Mouse (Mus musculus) ES-E14 (cell line): Measurements from ENCODE around the gene Dab1. TPM values are rescaled to one million over a fixed set of nuclear protein-coding genes. Genes with fewer than 3 reads are reported as not detected.

ENCODE experiments used
- DNase-seq: peaks from one replicate; pipeline ENCODE4 v3.0.0-alpha.2; 2013; ENCODE audit warnings: low read depth, low spot score
- H3K27ac ChIP-seq: 2 replicates; pipeline ENCODE4 v1.5.1; 2012; ENCODE audit warnings: low read depth, mild to moderate bottlenecking, low read length, moderate library complexity, mixed read lengths; ENCODE audit not compliant: poor library complexity, insufficient read depth, severe bottlenecking
- H3K36me3 ChIP-seq: 2 replicates; pipeline ENCODE4 v1.6.1; 2012; ENCODE audit warnings: mild to moderate bottlenecking, low read length, moderate library complexity, mixed read lengths; ENCODE audit not compliant: control insufficient read depth, poor library complexity, insufficient read depth, severe bottlenecking
- H3K4me1 ChIP-seq, 2 experiments: fragments of 150-350 bp in 1 of 2; sonication (generic) in 1 of 2; 2 replicates each; pipeline ENCODE4 v1.6.1; 2012; ENCODE audit warnings: low read length in 2 of 2, mild to moderate bottlenecking in 1 of 2, mixed read lengths in 1 of 2; ENCODE audit not compliant: control insufficient read depth in 2 of 2, insufficient read depth in 2 of 2, poor library complexity in 1 of 2
- H3K4me3 ChIP-seq, 2 experiments: fragments of 150-350 bp in 1 of 2; sonication (generic) in 1 of 2; 2 replicates each; pipeline ENCODE4 v1.5.1; 2012; ENCODE audit warnings: low read length in 2 of 2, low read depth in 1 of 2, mild to moderate bottlenecking in 1 of 2, mixed read lengths in 1 of 2; ENCODE audit not compliant: insufficient read depth in 1 of 2, poor library complexity in 1 of 2, severe bottlenecking in 1 of 2
- H3K9ac ChIP-seq: 2 replicates; pipeline ENCODE4 v1.6.1; 2012; ENCODE audit warnings: low read depth, mild to moderate bottlenecking, low read length, mixed read lengths; ENCODE audit not compliant: poor library complexity, insufficient read depth, severe bottlenecking
- H3K9me3 ChIP-seq: fragments of 150-350 bp; sonication (generic); 2 replicates; pipeline ENCODE4 v1.6.1; 2012; ENCODE audit warnings: low read depth, mild to moderate bottlenecking, low read length; ENCODE audit not compliant: control insufficient read depth, insufficient read depth
- CHD2 ChIP-seq: IDR thresholded peaks from 2 replicates; pipeline ENCODE4 v1.6.1; 2014; ENCODE audit warnings: mild to moderate bottlenecking, low read depth, low read length, inconsistent platforms
- HCFC1 ChIP-seq: IDR thresholded peaks from 2 replicates; pipeline ENCODE4 v1.6.1; 2012; ENCODE audit warnings: low read length, inconsistent platforms, borderline replicate concordance; ENCODE audit not compliant: insufficient read depth
- MAFK ChIP-seq: IDR thresholded peaks from 2 replicates; pipeline ENCODE4 v1.6.1; 2014; ENCODE audit warnings: mild to moderate bottlenecking, low read depth, low read length, inconsistent platforms; ENCODE audit not compliant: insufficient read depth
- ZC3H11A ChIP-seq: IDR thresholded peaks from 2 replicates; pipeline ENCODE4 v1.6.1; 2012; ENCODE audit warnings: low read depth, mild to moderate bottlenecking, inconsistent platforms, low read length, borderline replicate concordance
- ZNF384 ChIP-seq: IDR thresholded peaks from 2 replicates; pipeline ENCODE4 v1.6.1; 2012; ENCODE audit warnings: low read depth, low read length, inconsistent platforms
- in situ Hi-C, 2 experiments: fragments of 600-800 bp; cut with MboI; formaldehyde crosslinking; loops; one replicate each; pipeline ENCODE4 v1.15.1; 2025; ENCODE audit warnings: low sequenced_read_pairs in 2 of 2, inconsistent platforms in 1 of 2; ENCODE audit not compliant: unreplicated experiment in 2 of 2
- total RNA-seq: library from RNA; depleted of rRNA; stranded (reverse); fragments of 300-350 nt; gene quantifications from 2 replicates; pipeline ENCODE4 v1.2.3, GENCODE M21; 2012

The Dab1 gene
- total RNA-seq, 1 experiment, result 7.9 TPM

DNA sequence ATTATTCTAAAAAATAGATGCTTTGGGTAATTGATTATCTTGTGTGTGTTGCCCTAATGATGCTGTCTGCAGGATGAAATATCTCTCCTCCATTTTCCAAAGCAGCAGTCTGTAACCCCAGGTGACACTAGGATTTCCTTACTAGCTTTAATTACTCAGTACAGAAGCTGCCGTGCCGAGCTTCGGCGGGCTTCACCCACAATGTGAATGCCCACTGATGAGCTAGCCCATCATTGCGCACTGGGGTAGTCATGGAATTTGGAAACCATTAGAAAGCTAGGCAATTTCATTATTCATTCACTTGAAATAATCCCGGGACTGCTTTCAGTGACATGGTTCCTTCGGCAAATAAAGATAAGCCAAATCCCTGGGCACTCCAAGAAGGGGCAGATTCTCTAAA is 894.5 kb downstream of the Dab1 start:
- no peak for DNase-seq
- no peak overlapping the region for H3K27ac ChIP-seq
- H3K4me1 ChIP-seq, result peaks cover 0 to under 1% of the 10 kb centered on the region in 2 experiments; a peak in 1 of 4 replicates
- no peak overlapping the region for H3K9ac ChIP-seq
- no peaks in the 10 kb centered on the region for H3K9me3 ChIP-seq
- no peak overlapping the region for H3K4me3 ChIP-seq
- in situ Hi-C loops, result no loop called here
- H3K36me3 ChIP-seq, result no peaks in the 10 kb centered on the region
- no peak for TF ChIP-seq HCFC1
- TF ChIP-seq ZC3H11A, result no peak

DNA sequence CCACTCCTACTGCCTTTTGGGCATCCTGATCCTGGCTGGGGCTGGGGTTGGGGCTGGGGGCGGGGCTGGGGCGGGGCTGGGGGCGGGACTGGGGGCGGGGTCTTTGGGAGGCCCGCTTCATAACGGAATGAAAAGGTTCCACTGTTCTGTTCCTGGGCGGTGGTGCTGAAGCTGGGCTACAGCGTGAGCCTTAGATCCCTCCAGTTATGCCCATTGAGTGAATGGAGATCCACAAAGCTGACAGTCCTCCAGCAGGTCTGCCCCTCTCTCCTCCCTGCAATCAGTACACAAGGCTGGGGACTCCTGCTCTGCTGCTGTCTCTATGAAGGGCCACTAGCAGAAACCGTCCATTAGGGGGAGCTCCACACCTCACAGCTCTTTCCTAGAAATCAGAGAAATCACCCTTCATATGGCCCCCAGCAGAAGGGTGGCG is 895.4 kb downstream of the Dab1 start:
- Histone ChIP-seq H3K9me3 (no peaks in the 10 kb centered on the region), H3K36me3 (no peaks in the 10 kb centered on the region), H3K9ac (no peak overlapping the region), H3K4me3 (peak overlapping the region; percentile 63 to 83), H3K27ac (no peak overlapping the region), H3K4me1 (no peaks in the 10 kb centered on the region)
- no peak for TF ChIP-seq HCFC1
- TF ChIP-seq CHD2, result no peak
- TF ChIP-seq ZNF384, result no peak
- no peak for TF ChIP-seq ZC3H11A
- no peak for TF ChIP-seq MAFK
- peak; percentile 87 for DNase-seq
- in situ Hi-C loops, result no loop called here

DNA sequence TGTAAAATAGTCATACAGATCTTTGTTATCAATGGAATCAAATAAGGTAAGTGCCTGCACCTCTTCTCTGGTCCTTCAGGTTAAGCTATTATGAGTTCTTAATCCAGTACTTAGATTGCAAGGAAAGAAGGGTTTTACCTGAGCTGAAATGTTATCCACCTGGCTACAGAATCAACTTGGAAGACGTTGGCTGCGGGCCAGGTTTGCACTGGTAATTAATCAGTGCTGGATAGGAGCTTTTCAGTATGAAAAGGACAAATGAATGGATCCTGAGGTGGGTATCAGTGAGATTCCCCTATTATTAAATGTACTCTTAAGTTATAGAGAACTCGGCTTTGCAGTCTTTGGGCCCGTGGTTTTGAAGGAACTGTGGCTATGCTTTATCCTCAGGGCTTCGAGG is 896.5 kb downstream of the Dab1 start:
- no peak for DNase-seq
- H3K36me3 ChIP-seq, result no peaks in the 10 kb centered on the region
- no peak overlapping the region for H3K4me3 ChIP-seq
- H3K9ac ChIP-seq, result no peak overlapping the region
- H3K27ac ChIP-seq, result no peak overlapping the region
- TF ChIP-seq ZC3H11A (no peak), HCFC1 (no peak), ZNF384 (no peak), MAFK (no peak), CHD2 (no peak)
- H3K4me1 ChIP-seq, result no peaks in the 10 kb centered on the region
- in situ Hi-C loops, result no loop called here
- H3K9me3 ChIP-seq, result no peaks in the 10 kb centered on the region

DNA sequence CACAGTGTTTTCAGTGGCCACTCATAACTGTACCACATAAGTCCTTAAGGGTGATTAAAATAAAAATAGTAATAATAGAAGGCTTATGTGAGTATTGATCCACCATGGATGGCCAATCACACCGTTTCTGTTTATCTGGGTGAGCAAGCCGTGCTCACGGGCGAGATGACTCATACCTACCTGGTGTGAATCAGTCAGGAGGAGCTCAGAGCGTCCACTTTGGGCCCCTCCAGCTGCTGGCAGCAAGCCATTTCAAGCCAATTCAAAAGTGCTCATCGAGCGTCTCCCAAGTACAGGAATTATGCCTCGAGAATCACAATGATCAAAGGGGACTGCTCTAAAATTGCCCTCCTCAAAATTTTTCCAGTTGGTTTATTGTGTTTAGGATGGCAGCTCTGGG is 903.2 kb downstream of the Dab1 start:
- no peaks in the 10 kb centered on the region for H3K36me3 ChIP-seq
- in situ Hi-C loops, result no loop called here
- no peaks in the 10 kb centered on the region for H3K4me1 ChIP-seq
- no peak overlapping the region for H3K4me3 ChIP-seq
- H3K9me3 ChIP-seq, result no peaks in the 10 kb centered on the region
- DNase-seq, result no peak
- no peak overlapping the region for H3K27ac ChIP-seq
- no peak for TF ChIP-seq ZNF384
- TF ChIP-seq HCFC1, result no peak
- TF ChIP-seq CHD2, result no peak
- no peak for TF ChIP-seq ZC3H11A
- no peak for TF ChIP-seq MAFK
- H3K9ac ChIP-seq, result no peak overlapping the region

DNA sequence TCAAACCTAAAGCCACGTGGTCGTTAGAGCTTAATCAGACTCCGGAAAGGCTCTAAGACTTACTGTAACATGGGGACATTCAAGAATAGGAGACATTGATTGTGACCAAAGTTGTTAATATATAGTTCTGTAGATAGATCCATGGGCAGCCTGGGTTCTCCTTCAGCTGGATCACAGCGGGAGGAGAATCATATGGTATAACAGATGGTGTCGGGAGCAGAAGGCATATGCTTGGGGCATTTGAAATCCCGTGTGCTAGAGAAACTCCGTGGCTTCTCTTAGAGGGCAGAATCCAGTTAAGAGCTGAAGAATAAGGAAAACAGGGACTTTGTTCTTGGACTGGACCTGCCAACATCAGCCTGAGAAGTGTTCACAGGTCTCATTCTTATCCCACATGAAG is 904.6 kb downstream of the Dab1 start:
- no peak overlapping the region for H3K4me3 ChIP-seq
- no peaks in the 10 kb centered on the region for H3K4me1 ChIP-seq
- in situ Hi-C loops, result no loop called here
- no peak for TF ChIP-seq HCFC1
- no peak for TF ChIP-seq MAFK
- TF ChIP-seq CHD2, result no peak
- no peak for TF ChIP-seq ZNF384
- TF ChIP-seq ZC3H11A, result no peak
- no peak for DNase-seq
- H3K9ac ChIP-seq, result no peak overlapping the region
- H3K36me3 ChIP-seq, result no peaks in the 10 kb centered on the region
- no peaks in the 10 kb centered on the region for H3K9me3 ChIP-seq
- no peak overlapping the region for H3K27ac ChIP-seq
